Mouse (Mus musculus) spleen, adult 10 weeks (tissue): ENCODE results near the gene Zcchc12. TPM values are rescaled to one million over a fixed set of nuclear protein-coding genes. Genes with fewer than 3 reads are reported as not detected.

Experiments used
- polyA plus RNA-seq: library from polyadenylated mRNA; stranded (reverse); fragments of 350-450 nt; fragmentation: Illumina TruSeq; extraction: RNeasy Lipid Tissue Mini Kit (QIAGEN cat#74804); gene quantifications from one replicate; pipeline ENCODE4 v1.2.3, GENCODE M21; 2015; ENCODE audit warnings: low replicate concordance; ENCODE audit not compliant: insufficient read depth

Zcchc12 gene
- 0.15 TPM for polyA plus RNA-seq

GRCm38 (mm10) chrX:36195736-36196525 is at the start of gene Zcchc12:
Gene Zcchc12 (plus strand): TSS chrX:36195904.

Other genes starting within 250 kb of the Zcchc12 start
- gene Il13ra1, start 83.8 kb upstream of the Zcchc12 start, polyA plus RNA-seq, result 26.4 TPM
- 0.50 TPM for gene Lonrf3, start 132.4 kb downstream of the Zcchc12 start, polyA plus RNA-seq
- not detected for gene Gm6268, start 205.4 kb downstream of the Zcchc12 start, polyA plus RNA-seq